Mouse (Mus musculus) liver, postnatal 0 days (tissue): Measurements from ENCODE around the gene Gfod1. TPM values are rescaled to one million over a fixed set of nuclear protein-coding genes. Genes with fewer than 3 reads are reported as not detected.

Source experiments
- ATAC-seq: fragments of 200-750 bp; cut with Nextera tagmentation; 2 replicates; pipeline ENCODE4 v1.8.0; 2017; ENCODE audit warnings: mild to moderate bottlenecking, moderate library complexity
- DNase-seq: peaks from one replicate; pipeline ENCODE4 v3.0.0-alpha.2; 2016
- H3K27ac ChIP-seq: fragments of 300-500 bp; sonication (generic); 2 replicates; pipeline ENCODE4 v1.5.1; 2014; ENCODE audit warnings: antibody characterized with exemption, moderate library complexity, mild to moderate bottlenecking, low read depth
- H3K27me3 ChIP-seq: fragments of 300-500 bp; sonication (generic); 2 replicates; pipeline ENCODE4 v1.6.1; 2014; ENCODE audit warnings: low read length, control low read depth, mixed read lengths; ENCODE audit not compliant: insufficient read depth
- H3K36me3 ChIP-seq: fragments of 300-500 bp; sonication (generic); replicated peaks from 2 replicates; pipeline ENCODE4 v1.6.1; 2014; ENCODE audit warnings: mild to moderate bottlenecking, control low read depth, low read length, moderate library complexity, mixed read lengths; ENCODE audit not compliant: insufficient read depth
- H3K4me1 ChIP-seq: fragments of 300-500 bp; sonication (generic); 2 replicates; pipeline ENCODE4 v1.6.1; 2014; ENCODE audit warnings: antibody characterized with exemption, mild to moderate bottlenecking, control low read depth; ENCODE audit not compliant: insufficient read depth
- H3K4me2 ChIP-seq: fragments of 300-500 bp; sonication (generic); 2 replicates; pipeline ENCODE4 v1.6.1; 2014; ENCODE audit warnings: low read depth, mild to moderate bottlenecking, low read length, moderate library complexity, mixed read lengths
- H3K4me3 ChIP-seq: fragments of 300-500 bp; sonication (generic); 2 replicates; pipeline ENCODE4 v1.5.1; 2014; ENCODE audit warnings: low read depth, low read length
- H3K9ac ChIP-seq: fragments of 300-500 bp; sonication (generic); replicated peaks from 2 replicates; pipeline ENCODE4 v1.6.1; 2014; ENCODE audit warnings: mild to moderate bottlenecking, moderate library complexity
- H3K9me3 ChIP-seq: fragments of 300-500 bp; sonication (generic); 2 replicates; pipeline ENCODE4 v1.6.1; 2016; ENCODE audit warnings: mild to moderate bottlenecking, control low read depth, low read length, mixed read lengths
- CTCF ChIP-seq: sonication (generic); IDR thresholded peaks from 2 replicates; pipeline ENCODE4 v1.5.1; 2016; ENCODE audit warnings: antibody characterized with exemption, low read depth
- EP300 ChIP-seq: IDR thresholded peaks from 2 replicates; pipeline ENCODE4 v1.6.1; 2016; ENCODE audit warnings: antibody characterized with exemption, low read depth, mild to moderate bottlenecking
- WGBS: fragments of 180-500 bp; shearing (Covaris S2); extraction: QIAGEN DNeasy Blood & Tissue Kit; methylation state at CpG from one replicate; pipeline ENCODE4 v1.1.7; 2014; ENCODE audit not compliant: insufficient replicate concordance; 5-methylcytosine and 5-hydroxymethylcytosine counted together
- polyA plus RNA-seq: library from polyadenylated mRNA; unstranded; fragments of >200 nt; fragmentation: Nextera tagmentation; extraction: Ambion mirVana; gene quantifications from 2 replicates; pipeline ENCODE4 v1.2.1, GENCODE M21; 2015

The Gfod1 gene
- polyA plus RNA-seq, 1 experiment from 2014 or later: 0.81 TPM

- Histone ChIP-seq H3K4me3 (no peak overlapping the region), H3K27me3 (no peaks in the 10 kb centered on the region), H3K4me2 (no peak overlapping the region), H3K9me3 (no peaks in the 10 kb centered on the region), H3K36me3 (no peaks in the 10 kb centered on the region), H3K4me1 (peaks cover 11% of the 10 kb centered on the region), H3K27ac (no peak overlapping the region), H3K9ac (no peak overlapping the region)
- DNase-seq (no peak), ATAC-seq (no peak)
- 82% methylated on average over 3 of the region's 3 CpGs for WGBS
- no peak for TF ChIP-seq CTCF
- TF ChIP-seq EP300: no peak
These were observed 127.3 kb downstream of the Gfod1 start for GRCm38 (mm10) chr13:43176676-43177075.

- DNase-seq: peak; percentile 75
- WGBS: 16% methylated on average over 9 of the region's 9 CpGs
- H3K9me3 ChIP-seq: no peaks in the 10 kb centered on the region
- no peaks in the 10 kb centered on the region for H3K36me3 ChIP-seq
- H3K9ac ChIP-seq: no peak overlapping the region
- no peak overlapping the region for H3K4me3 ChIP-seq
- no peaks in the 10 kb centered on the region for H3K27me3 ChIP-seq
- TF ChIP-seq EP300 (no peak), CTCF (peak; percentile 89)
- no peak overlapping the region for H3K27ac ChIP-seq
- peaks cover 8% of the 10 kb centered on the region for H3K4me1 ChIP-seq
- ATAC-seq: no peak
- H3K4me2 ChIP-seq: no peak overlapping the region; the same call in 1 of the 2 replicates
These were observed 130.7 kb downstream of the Gfod1 start for GRCm38 (mm10) chr13:43173262-43173661.

GRCm38 (mm10) chr13:43172036-43172713 lies 131.8 kb downstream of the Gfod1 start:
- ATAC-seq (no peak), DNase-seq (peak; percentile 42)
- H3K4me1 ChIP-seq: peaks cover 8% of the 10 kb centered on the region
- no peaks in the 10 kb centered on the region for H3K27me3 ChIP-seq
- peak overlapping the region; percentile 92 for H3K4me2 ChIP-seq
- H3K9ac ChIP-seq: peak overlapping the region; percentile 70; the same call in 1 of the 2 replicates
- H3K36me3 ChIP-seq: no peaks in the 10 kb centered on the region
- H3K9me3 ChIP-seq: no peaks in the 10 kb centered on the region
- WGBS: 39% methylated on average over 14 of the region's 14 CpGs
- H3K27ac ChIP-seq: peak overlapping the region; percentile 88; the same call in 1 of the 2 replicates
- peak overlapping the region; percentile 66 for H3K4me3 ChIP-seq
- peak; percentile 53 for TF ChIP-seq CTCF
- TF ChIP-seq EP300: no peak

- Histone ChIP-seq H3K4me3 (peak within 1 kb of the TSS; percentile 66), H3K9ac (peak within 1 kb of the TSS; percentile 70), H3K4me2 (peak within 1 kb of the TSS; percentile 92), H3K27ac (peak within 1 kb of the TSS; percentile 88), H3K36me3 (no peaks in the 10 kb centered on the region), H3K27me3 (no peaks in the 10 kb centered on the region), H3K9me3 (no peaks in the 10 kb centered on the region), H3K4me1 (peaks cover 8% of the 10 kb centered on the region)
- ATAC-seq (peak; percentile 97), DNase-seq (peak; percentile 99)
- WGBS: under 1% methylated on average over 48 of the region's 48 CpGs
- no peak for TF ChIP-seq EP300
- no peak for TF ChIP-seq CTCF
These were observed 132.8 kb downstream of the Gfod1 start, which contains the start of gene Tbc1d7 for GRCm38 (mm10) chr13:43171020-43171710. Gene Tbc1d7, minus strand, starts transcription at chr13:43171501.

- Histone ChIP-seq H3K27me3 (no peaks in the 10 kb centered on the region), H3K4me2 (no peak overlapping the region), H3K36me3 (no peaks in the 10 kb centered on the region), H3K4me3 (no peak overlapping the region), H3K4me1 (peaks cover 8% of the 10 kb centered on the region), H3K9me3 (no peaks in the 10 kb centered on the region), H3K9ac (no peak overlapping the region), H3K27ac (no peak overlapping the region)
- 81% methylated on average over 9 of the region's 9 CpGs for WGBS
- ATAC-seq (no peak), DNase-seq (no peak)
- TF ChIP-seq CTCF (no peak), EP300 (no peak)
These were observed 136.3 kb downstream of the Gfod1 start for GRCm38 (mm10) chr13:43167721-43168120.

GRCm38 (mm10) chr13:43159429-43159828 lies 144.5 kb downstream of the Gfod1 start:
- no peak overlapping the region for H3K9ac ChIP-seq
- no peaks in the 10 kb centered on the region for H3K9me3 ChIP-seq
- WGBS: 76% methylated on average over 3 of the region's 3 CpGs
- DNase-seq (no peak), ATAC-seq (no peak)
- TF ChIP-seq EP300 (no peak), CTCF (no peak)
- H3K4me1 ChIP-seq: no peaks in the 10 kb centered on the region
- no peaks in the 10 kb centered on the region for H3K27me3 ChIP-seq
- H3K4me3 ChIP-seq: no peak overlapping the region
- no peak overlapping the region for H3K27ac ChIP-seq
- no peak overlapping the region for H3K4me2 ChIP-seq
- H3K36me3 ChIP-seq: peaks cover 1% of the 10 kb centered on the region; the same call in 1 of the 2 replicates
